8 mouse cellular contexts compared by ENCODE assay signal in the genomic region with DNA sequence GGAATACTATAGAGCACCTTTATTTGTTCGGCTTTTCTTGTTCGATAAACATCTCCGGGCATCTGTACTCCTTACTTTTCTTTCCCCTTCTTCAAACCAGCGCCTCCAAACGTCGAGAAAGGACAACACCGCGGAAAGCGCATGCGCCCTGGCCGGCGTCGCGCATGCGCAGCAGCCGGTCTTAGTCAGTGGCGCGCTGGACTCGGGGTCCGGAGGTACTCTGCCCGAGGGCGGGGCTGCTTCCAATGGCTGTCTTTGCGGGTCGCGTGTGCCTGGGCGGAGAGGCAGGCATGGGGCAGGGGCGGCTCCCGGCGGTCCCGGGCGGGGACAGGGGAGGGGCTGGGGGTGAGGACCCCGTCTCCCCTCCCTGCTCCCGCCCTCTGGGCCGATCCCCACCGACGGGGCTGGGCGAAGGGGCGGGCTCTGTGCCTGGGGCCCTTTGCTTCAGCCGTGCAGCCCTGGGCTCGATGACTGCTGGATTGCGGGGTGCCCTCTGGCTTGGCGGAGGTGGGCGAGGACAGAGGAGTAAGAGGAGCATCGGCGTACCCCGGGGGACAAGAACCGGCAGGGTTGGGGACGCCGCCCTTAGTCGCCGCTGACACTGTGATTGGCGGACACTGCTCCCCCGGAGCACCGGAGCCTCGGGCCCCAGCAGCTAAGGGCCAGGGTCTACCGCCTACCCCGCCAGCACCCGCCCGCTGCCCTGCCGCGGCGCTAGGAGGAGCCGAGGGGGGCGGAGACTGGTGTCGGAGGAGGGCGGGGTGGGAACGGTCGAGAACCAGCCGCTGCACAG. TPM values are rescaled to one million over a fixed set of nuclear protein-coding genes. Genes with fewer than 3 reads are reported as not detected.
A peak's percentile ranks its signal among the peaks of the same experiment; 100 is the strongest.
DNase-seq lines count a peak whose midpoint lies in the region; ATAC-seq and TF ChIP-seq lines count a peak whose summit lies in the region.

A gene (minus strand): TSS at position 101 of the 793 bp plus-strand sequence.
A gene (plus strand): TSS at position 165 of the 793 bp plus-strand sequence.

- peak within 1 kb of the TSS; percentile 76 for H3K9ac ChIP-seq in CH12.LX (ENCODE audit: insufficient read depth, low read depth)
- H3K9ac ChIP-seq in forebrain, embryonic 12.5 days, result peak within 1 kb of the TSS; percentile 74
- H3K9ac ChIP-seq in heart, postnatal 0 days (replicated peaks; ENCODE audit: low read depth, low read length), result peak within 1 kb of the TSS; percentile 65
- H3K9ac ChIP-seq in liver, embryonic 16.5 days (ENCODE audit: low read depth, low read length), result peak within 1 kb of the TSS; percentile 93
- peak within 1 kb of the TSS; percentile 80 for H3K9ac ChIP-seq in neural tube, embryonic 13.5 days

- H3K9me3 ChIP-seq in CH12.LX (replicated peaks; ENCODE audit: low read length), result peaks cover 3% of the 10 kb centered on the region
- no peaks in the 10 kb centered on the region for H3K9me3 ChIP-seq in forebrain, embryonic 12.5 days
- no peaks in the 10 kb centered on the region for H3K9me3 ChIP-seq in heart, postnatal 0 days (replicated peaks; ENCODE audit: control insufficient read depth, low read length)
- H3K9me3 ChIP-seq in liver, embryonic 16.5 days (replicated peaks; ENCODE audit: control insufficient read depth, low read length), result no peaks in the 10 kb centered on the region
- no peaks in the 10 kb centered on the region for H3K9me3 ChIP-seq in neural tube, embryonic 13.5 days

- no peaks in the 10 kb centered on the region for H3K27me3 ChIP-seq in CH12.LX (replicated peaks)
- H3K27me3 ChIP-seq in forebrain, embryonic 12.5 days, result no peaks in the 10 kb centered on the region
- no peaks in the 10 kb centered on the region for H3K27me3 ChIP-seq in heart, postnatal 0 days (ENCODE audit: control insufficient read depth, insufficient read depth, low read length)
- no peaks in the 10 kb centered on the region for H3K27me3 ChIP-seq in liver, embryonic 16.5 days (ENCODE audit: control insufficient read depth, insufficient read depth, low read depth, low read length)
- H3K27me3 ChIP-seq in neural tube, embryonic 13.5 days, result no peaks in the 10 kb centered on the region
- no peaks in the 10 kb centered on the region for H3K27me3 ChIP-seq in testis, adult 2 months (ENCODE audit: control insufficient read depth, insufficient read depth, low read length)

- under 1% methylated on average over 58 of the region's 69 CpGs for WGBS in forebrain, embryonic 12.5 days
- under 1% methylated on average over 66 of the region's 69 CpGs for WGBS in heart, postnatal 0 days
- WGBS in liver, embryonic 16.5 days (ENCODE audit: insufficient replicate concordance), result under 1% methylated on average over 65 of the region's 69 CpGs
- WGBS in neural tube, embryonic 13.5 days, result under 1% methylated on average over 67 of the region's 69 CpGs

- peaks cover 0 to 18% of the 10 kb centered on the region in 2 experiments for H3K36me3 ChIP-seq in CH12.LX (replicated peaks in 1 of 2; ENCODE audit: control insufficient read depth in 1 of 2, insufficient read depth in 1 of 2, low read length in 1 of 2)
- no peaks in the 10 kb centered on the region for H3K36me3 ChIP-seq in forebrain, embryonic 12.5 days (replicated peaks)
- H3K36me3 ChIP-seq in heart, postnatal 0 days (replicated peaks; ENCODE audit: control insufficient read depth, insufficient read depth, low read length), result no peaks in the 10 kb centered on the region
- H3K36me3 ChIP-seq in liver, embryonic 16.5 days (ENCODE audit: control insufficient read depth, insufficient read depth), result no peaks in the 10 kb centered on the region
- no peaks in the 10 kb centered on the region for H3K36me3 ChIP-seq in neural tube, embryonic 13.5 days
- H3K36me3 ChIP-seq in testis, adult 2 months (ENCODE audit: control insufficient read depth, insufficient read depth, low read length), result no peaks in the 10 kb centered on the region; the same call in 1 of the 2 replicates

- peak; percentile 96 for ATAC-seq in forebrain, embryonic 12.5 days (ENCODE audit: low FRiP score)
- peak; percentile 92 for ATAC-seq in heart, postnatal 0 days (ENCODE audit: insufficient read depth, low read depth)
- ATAC-seq in liver, embryonic 16.5 days (ENCODE audit: low read depth), result peak; percentile 85
- ATAC-seq in neural tube, embryonic 13.5 days (ENCODE audit: low read depth), result peak; percentile 96

- peak within 1 kb of the TSS; percentile 72 to 79 (median 74) for H3K4me3 ChIP-seq in CH12.LX (replicated peaks in 1 of 3; ENCODE audit: low read depth in 2 of 3, low read length in 2 of 3, poor library complexity in 1 of 3)
- peak within 1 kb of the TSS; percentile 75 for H3K4me3 ChIP-seq in forebrain, embryonic 12.5 days (replicated peaks)
- H3K4me3 ChIP-seq in heart, postnatal 0 days (ENCODE audit: low read depth, low read length), result peak within 1 kb of the TSS; percentile 63
- H3K4me3 ChIP-seq in liver, embryonic 16.5 days (ENCODE audit: low read depth, low read length), result peak within 1 kb of the TSS; percentile 89
- H3K4me3 ChIP-seq in neural tube, embryonic 13.5 days, result peak within 1 kb of the TSS; percentile 71
- H3K4me3 ChIP-seq in testis, adult 2 months (ENCODE audit: control insufficient read depth, low read depth, low read length), result peak within 1 kb of the TSS; percentile 81

- H3K4me1 ChIP-seq in CH12.LX (ENCODE audit: control insufficient read depth in 1 of 2, insufficient read depth in 2 of 2), result peaks cover 3 to 46% of the 10 kb centered on the region in 2 experiments; a peak in 3 of 4 replicates
- peaks cover 37% of the 10 kb centered on the region for H3K4me1 ChIP-seq in forebrain, embryonic 12.5 days
- peaks cover 28% of the 10 kb centered on the region for H3K4me1 ChIP-seq in heart, postnatal 0 days (ENCODE audit: control insufficient read depth, insufficient read depth)
- peaks cover 27% of the 10 kb centered on the region for H3K4me1 ChIP-seq in liver, embryonic 16.5 days (ENCODE audit: control insufficient read depth, low read depth, low read length)
- H3K4me1 ChIP-seq in neural tube, embryonic 13.5 days (replicated peaks), result peaks cover 40% of the 10 kb centered on the region
- H3K4me1 ChIP-seq in testis, adult 2 months (ENCODE audit: control insufficient read depth, insufficient read depth, low read length), result peaks cover 7% of the 10 kb centered on the region

- in situ Hi-C loops in CH12.LX (cut with MboI; ENCODE audit: low pct_ligation_motif_present, low pct_unique_long_range_greater_than_20kb, low sequenced_read_pairs), result loop anchor here (25.0 kb wide), 1 partner anchor 298 kb away; a partner anchor contains a TSS

- peaks cover 15% of the 10 kb centered on the region; the same call in 1 of the 2 replicates for H3K79me2 ChIP-seq in CH12.LX (replicated peaks; ENCODE audit: control insufficient read depth, extremely low read depth, insufficient read depth, poor library complexity, severe bottlenecking)

- peak within 1 kb of the TSS; percentile 78 for H3K27ac ChIP-seq in CH12.LX (ENCODE audit: insufficient read depth, low read depth)
- peak within 1 kb of the TSS; percentile 95 for H3K27ac ChIP-seq in forebrain, embryonic 12.5 days
- H3K27ac ChIP-seq in heart, postnatal 0 days (ENCODE audit: low read depth), result peak within 1 kb of the TSS; percentile 96
- H3K27ac ChIP-seq in liver, embryonic 16.5 days (ENCODE audit: low read length), result peak within 1 kb of the TSS; percentile 99
- peak within 1 kb of the TSS; percentile 94 for H3K27ac ChIP-seq in neural tube, embryonic 13.5 days (replicated peaks)
- peak within 1 kb of the TSS; percentile 95 for H3K27ac ChIP-seq in testis, adult 2 months (ENCODE audit: control insufficient read depth, insufficient read depth, low read depth, low read length)

- peak; percentile 15 for TF ChIP-seq POLR2A in CH12.LX (IDR thresholded peaks at IDR 0.05; ENCODE audit: low read depth, low read length)
- peak; percentile 38 for TF ChIP-seq POLR2A in testis, adult 2 months (IDR thresholded peaks at IDR 0.05; ENCODE audit: control insufficient read depth, low read depth, low read length)

- H3K4me2 ChIP-seq in CH12.LX (ENCODE audit: insufficient read depth, low read depth, poor library complexity, severe bottlenecking), result peak within 1 kb of the TSS; percentile 99
- peak within 1 kb of the TSS; percentile 64 for H3K4me2 ChIP-seq in forebrain, embryonic 12.5 days
- peak within 1 kb of the TSS; percentile 75 for H3K4me2 ChIP-seq in heart, postnatal 0 days (ENCODE audit: low read depth, low read length)
- H3K4me2 ChIP-seq in liver, embryonic 16.5 days (ENCODE audit: low read depth, low read length), result peak within 1 kb of the TSS; percentile 92
- peak within 1 kb of the TSS; percentile 65 for H3K4me2 ChIP-seq in neural tube, embryonic 13.5 days

- dilution Hi-C loops in CH12.LX (cut with MboI; ENCODE audit: extremely low pct_ligation_motif_present, extremely low pct_unique_long_range_greater_than_20kb, low sequenced_read_pairs), result no loop called here

- TF ChIP-seq RAD21 in CH12.LX (IDR thresholded peaks at IDR 0.05; ENCODE audit: low read depth, low read length), result no peak

- TF ChIP-seq EP300 in CH12.LX (IDR thresholded peaks at IDR 0.05; ENCODE audit: low read length), result no peak
- 0 out of 2 replicates have a peak, but pooled peaks have one; percentile 45 for TF ChIP-seq EP300 in heart, postnatal 0 days (IDR thresholded peaks at IDR 0.05; ENCODE audit: low read depth)

- peak; percentile 93 for DNase-seq in CH12.LX (ENCODE audit: extremely low read depth)
- DNase-seq in c-Kit-positive CD71-positive TER-119-negative erythroid progenitor cells, embryonic 14.5 days (ENCODE audit: low read depth), result peak; percentile 78
- peak; percentile 94 for DNase-seq in heart, postnatal 0 days (ENCODE audit: low spot score)
- peak; percentile 94 to 97 for DNase-seq in kidney, postnatal 4 days

- peak in 1 of 2 experiments; percentile 27; a peak in 1 of 4 replicates for TF ChIP-seq CTCF in CH12.LX (conservative IDR thresholded peaks at IDR 0.05 in 1 of 2, IDR thresholded peaks at IDR 0.05 in 1 of 2; ENCODE audit: low read depth in 2 of 2, low read length in 2 of 2)
- no peak for TF ChIP-seq CTCF in heart, postnatal 0 days (IDR thresholded peaks at IDR 0.05; ENCODE audit: low read depth)
- TF ChIP-seq CTCF in testis, adult 2 months (IDR thresholded peaks at IDR 0.05; ENCODE audit: control insufficient read depth, insufficient read depth, insufficient replicate concordance, low read depth, low read length), result no peak

RNA-seq across cellular contexts. Expression of the first gene that starts in this region (rescaled TPM):
- 14.1 TPM in 2 replicates for total RNA-seq in CH12.LX (2012; rRNA removed)
- total RNA-seq in CH12.LX (2014; rRNA removed), result 28.1 and 29.2 TPM in 2 replicates
- 19.4 and 19.8 TPM in 2 replicates for polyA plus RNA-seq in CH12.LX (2012; ENCODE audit: insufficient read length, low read depth)
- polyA plus RNA-seq in forebrain, embryonic 12.5 days (2016; fragmentation: Nextera tagmentation; extraction: Ambion mirVana), result 21.9 and 26.0 TPM in 2 replicates
- 4.9 and 15.0 TPM in 2 replicates for total RNA-seq in heart, postnatal 0 days (2014; rRNA removed; ENCODE audit: low replicate concordance)
- polyA plus RNA-seq in heart, postnatal 0 days (2015; fragmentation: Nextera tagmentation; extraction: Ambion mirVana), result 7.1 and 9.2 TPM in 2 replicates
- polyA plus RNA-seq in liver, embryonic 16.5 days (2015; fragmentation: Nextera tagmentation; extraction: Ambion mirVana), result 10.3 and 13.6 TPM in 2 replicates
- 13.4 and 18.4 TPM in 2 replicates for polyA plus RNA-seq in neural tube, embryonic 13.5 days (2015; fragmentation: Nextera tagmentation; extraction: Ambion mirVana)
- 15.0 and 18.9 TPM in 2 replicates for polyA plus RNA-seq in testis, adult 2 months (2012; rRNA removed)

RNA-seq across cellular contexts. Expression of the second gene that starts in this region (rescaled TPM):
- 9.6 and 10.4 TPM in 2 replicates for total RNA-seq in CH12.LX (2012; rRNA removed)
- 27.8 and 30.8 TPM in 2 replicates for total RNA-seq in CH12.LX (2014; rRNA removed)
- 22.0 and 23.5 TPM in 2 replicates for polyA plus RNA-seq in CH12.LX (2012; ENCODE audit: insufficient read length, low read depth)
- 29.0 and 34.0 TPM in 2 replicates for polyA plus RNA-seq in forebrain, embryonic 12.5 days (2016; fragmentation: Nextera tagmentation; extraction: Ambion mirVana)
- 68.2 and 108 TPM in 2 replicates for total RNA-seq in heart, postnatal 0 days (2014; rRNA removed; ENCODE audit: low replicate concordance)
- 44.5 and 48.3 TPM in 2 replicates for polyA plus RNA-seq in heart, postnatal 0 days (2015; fragmentation: Nextera tagmentation; extraction: Ambion mirVana)
- 20.0 and 20.1 TPM in 2 replicates for polyA plus RNA-seq in liver, embryonic 16.5 days (2015; fragmentation: Nextera tagmentation; extraction: Ambion mirVana)
- polyA plus RNA-seq in neural tube, embryonic 13.5 days (2015; fragmentation: Nextera tagmentation; extraction: Ambion mirVana), result 41.2 and 42.7 TPM in 2 replicates
- 9.9 and 12.7 TPM in 2 replicates for polyA plus RNA-seq in testis, adult 2 months (2012; rRNA removed)

Comparison
In these comparisons a context has a peak if more than half of its experiments do, and no peak if none do; other contexts are left out.
1. Peak in every context shown above with its lines: DNase-seq, ATAC-seq, H3K4me3 ChIP-seq and H3K27ac ChIP-seq.